Mouse (Mus musculus) CH12F3 (cell line): Measurements from ENCODE around the gene Slc22a20.

Source experiments
- in situ Hi-C: fragments of 300-500 bp; cut with MboI; formaldehyde crosslinking; loops from 2 replicates; pipeline ENCODE4 v1.14.3; 2020; ENCODE audit warnings: low sequenced_read_pairs

Slc22a20 gene

GRCm38 (mm10) chr19:5990033-5990432, 4.1 kb upstream of the Slc22a20 start:
- in situ Hi-C loops, result no loop called here

GRCm38 (mm10) chr19:5989585-5989984, 3.6 kb upstream of the Slc22a20 start:
- in situ Hi-C loops, result no loop called here

- in situ Hi-C loops, result no loop called here
These were observed 3.0 kb upstream of the Slc22a20 start for GRCm38 (mm10) chr19:5988815-5989452.

- in situ Hi-C loops, result no loop called here
These were observed 2.3 kb upstream of the Slc22a20 start for GRCm38 (mm10) chr19:5988027-5988814.

- in situ Hi-C loops, result no loop called here
These were observed 5.5 kb downstream of the Slc22a20 start for GRCm38 (mm10) chr19:5980477-5980876.

- in situ Hi-C loops, result no loop called here
These were observed 8.2 kb downstream of the Slc22a20 start for GRCm38 (mm10) chr19:5977717-5978116.

- in situ Hi-C loops, result no loop called here
These were observed 10.3 kb downstream of the Slc22a20 start for GRCm38 (mm10) chr19:5975676-5976075.

GRCm38 (mm10) chr19:5975112-5975511, 10.8 kb downstream of the Slc22a20 start:
- in situ Hi-C loops, result no loop called here

GRCm38 (mm10) chr19:5967664-5968063, 18.3 kb downstream of the Slc22a20 start:
- in situ Hi-C loops, result loop anchor here (10.0 kb wide), 1 partner anchor 157 kb away; the partner anchor contains the start of gene Snx15

- in situ Hi-C loops, result loop anchor here (10.0 kb wide), 1 partner anchor 158 kb away; the partner anchor contains the start of gene Snx15
These were observed 19.2 kb downstream of the Slc22a20 start for GRCm38 (mm10) chr19:5966786-5967185.

- in situ Hi-C loops, result loop anchor here (10.0 kb wide), 1 partner anchor 159 kb away; the partner anchor contains the start of gene Snx15
These were observed 20.0 kb downstream of the Slc22a20 start for GRCm38 (mm10) chr19:5965910-5966309.

GRCm38 (mm10) chr19:5965280-5965679, 20.7 kb downstream of the Slc22a20 start:
- in situ Hi-C loops, result loop anchor here (10.0 kb wide), 1 partner anchor 160 kb away; the partner anchor contains the start of gene Snx15

- in situ Hi-C loops, result loop anchor here (10.0 kb wide), 1 partner anchor 160 kb away; the partner anchor contains the start of gene Snx15
These were observed 21.1 kb downstream of the Slc22a20 start for GRCm38 (mm10) chr19:5964804-5965203.

GRCm38 (mm10) chr19:5963883-5964562, 21.9 kb downstream of the Slc22a20 start, which contains the start of gene Pola2:
Gene Pola2, minus strand, starts transcription at chr19:5964202.
- in situ Hi-C loops, result loop anchor here (10.0 kb wide), 1 partner anchor 161 kb away; the partner anchor contains the start of gene Snx15

- in situ Hi-C loops, result loop anchor here (10.0 kb wide), 1 partner anchor 162 kb away; the partner anchor contains the start of gene Snx15
These were observed 23.3 kb downstream of the Slc22a20 start for GRCm38 (mm10) chr19:5962651-5963050.

- in situ Hi-C loops, result loop anchor here (5.0 kb wide), 1 partner anchor 35 kb away; the partner anchor contains the start of gene Cdc42ep2
These were observed 28.6 kb downstream of the Slc22a20 start for GRCm38 (mm10) chr19:5957371-5957770.

- in situ Hi-C loops, result loop anchor here (5.0 kb wide), 1 partner anchor 34 kb away; the partner anchor contains the start of gene Cdc42ep2
These were observed 29.3 kb downstream of the Slc22a20 start for GRCm38 (mm10) chr19:5956685-5957084.

- in situ Hi-C loops, result loop anchor here (5.0 kb wide), 1 partner anchor 34 kb away; the partner anchor contains the start of gene Cdc42ep2
These were observed 30.0 kb downstream of the Slc22a20 start for GRCm38 (mm10) chr19:5955704-5956670.

- in situ Hi-C loops, result loop anchor here (5.0 kb wide), 1 partner anchor 33 kb away; the partner anchor contains the start of gene Cdc42ep2
These were observed 31.0 kb downstream of the Slc22a20 start for GRCm38 (mm10) chr19:5954936-5955335.
